Mouse (Mus musculus): ENCODE measurements at regions not wholly inside any gene's neighbourhood (a gene's known extent, or its start where the extent isn't known, plus 50 kb on each side); places are given as distances from the start of the nearest gene placed in this dataset.

DNA sequence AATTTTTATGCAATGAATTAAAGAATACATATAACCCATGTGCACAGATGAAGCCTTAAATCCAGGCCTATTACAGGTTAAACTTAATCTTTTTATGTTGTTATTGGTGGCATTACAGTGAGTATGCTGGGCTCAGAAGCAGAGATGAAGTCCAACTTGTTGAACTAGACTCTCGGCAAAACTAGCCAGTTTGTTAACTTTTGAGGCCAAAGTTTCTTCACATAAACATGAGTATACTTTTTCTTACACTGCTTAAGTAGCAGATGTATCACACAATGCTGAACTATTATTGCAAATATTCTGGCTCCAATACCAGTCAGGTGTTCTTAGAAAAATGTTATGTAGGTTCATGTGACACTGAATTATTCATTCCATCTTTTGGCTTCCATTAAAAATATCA lies 592.4 kb upstream of the Cited2 start:
- no peaks in the 10 kb centered on the region for H3K4me1 ChIP-seq (ENCODE audit: control insufficient read depth, insufficient read depth, low read length)
- TF ChIP-seq CTCF (IDR thresholded peaks at IDR 0.05) (no peak), POLR2A (IDR thresholded peaks at IDR 0.05; ENCODE audit: insufficient read depth, low read depth, low read length) (no peak), EP300 (IDR thresholded peaks at IDR 0.05; ENCODE audit: insufficient read depth, low read depth, low read length) (no peak)
- no peaks in the 10 kb centered on the region for H3K36me3 ChIP-seq (ENCODE audit: control insufficient read depth, insufficient read depth, low read length)
- H3K27me3 ChIP-seq (ENCODE audit: control insufficient read depth, insufficient read depth, low read length) = no peaks in the 10 kb centered on the region
- H3K9ac ChIP-seq (ENCODE audit: low read depth, low read length) = no peak overlapping the region
- H3K4me3 ChIP-seq = no peak overlapping the region
- no peak for DNase-seq
- no peaks in the 10 kb centered on the region for H3K79me2 ChIP-seq (replicated peaks; ENCODE audit: control insufficient read depth, insufficient read depth, low read length)
- 89% methylated on average over 1 of the region's 1 CpGs for WGBS
- intact Hi-C loops (cut with DNase I) = no loop called here
- no peak overlapping the region for H3K27ac ChIP-seq

DNA sequence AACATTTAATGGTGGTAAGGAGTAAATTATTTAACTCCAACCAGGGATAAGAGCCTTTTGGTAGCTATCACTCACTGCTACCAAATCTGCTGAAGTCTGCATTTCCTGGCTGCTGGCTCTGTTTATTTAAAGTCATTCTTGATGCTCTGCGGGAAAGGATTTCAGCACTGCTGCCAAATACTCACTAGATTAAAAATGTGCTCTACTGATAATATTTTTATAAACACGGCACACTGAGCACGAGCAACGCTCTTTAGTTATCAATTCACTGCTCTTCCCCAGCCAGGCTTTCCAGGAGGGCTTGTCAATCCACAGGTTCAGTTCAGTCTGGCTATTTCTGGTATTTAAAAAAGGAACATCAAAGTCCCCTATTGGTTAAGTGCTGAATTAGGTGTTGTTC lies 591.3 kb upstream of the Cited2 start:
- H3K27me3 ChIP-seq (ENCODE audit: control insufficient read depth, insufficient read depth, low read length) = no peaks in the 10 kb centered on the region
- WGBS = 11% methylated on average over 4 of the region's 4 CpGs
- TF ChIP-seq CTCF (IDR thresholded peaks at IDR 0.05) = no peak
- intact Hi-C loops (cut with DNase I) = no loop called here
- H3K9ac ChIP-seq (ENCODE audit: low read depth, low read length) = no peak overlapping the region
- H3K36me3 ChIP-seq (ENCODE audit: control insufficient read depth, insufficient read depth, low read length) = no peaks in the 10 kb centered on the region
- no peak overlapping the region for H3K4me3 ChIP-seq
- H3K27ac ChIP-seq = no peak overlapping the region
- no peaks in the 10 kb centered on the region for H3K4me1 ChIP-seq (ENCODE audit: control insufficient read depth, insufficient read depth, low read length)
- H3K79me2 ChIP-seq (replicated peaks; ENCODE audit: control insufficient read depth, insufficient read depth, low read length) = no peaks in the 10 kb centered on the region
- DNase-seq = peak in 1 of 2 experiments; percentile 11

DNA sequence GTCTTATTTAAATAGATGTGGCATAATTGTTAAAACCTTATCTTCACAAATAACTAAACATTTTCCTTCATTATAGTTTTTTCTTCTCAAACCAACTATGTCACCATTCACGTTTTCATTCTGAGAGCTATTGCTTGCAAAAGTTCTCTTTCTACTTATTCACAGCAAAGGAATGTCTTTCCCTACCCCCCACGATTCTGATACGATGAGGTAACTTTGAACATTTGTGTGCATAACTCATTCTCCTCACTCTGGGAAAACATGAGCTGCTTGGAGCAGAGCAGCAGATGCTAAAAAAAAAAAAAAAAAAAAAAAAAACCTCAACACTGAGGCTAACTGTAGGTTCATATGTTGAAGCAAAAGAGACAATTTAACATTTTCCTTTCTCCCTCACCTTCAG lies 547.6 kb upstream of the Cited2 start:
- H3K4me3 ChIP-seq = no peak overlapping the region
- no peaks in the 10 kb centered on the region for H3K27me3 ChIP-seq (ENCODE audit: control insufficient read depth, insufficient read depth, low read length)
- no peak for DNase-seq
- intact Hi-C loops (cut with DNase I) = no loop called here
- no peaks in the 10 kb centered on the region for H3K4me1 ChIP-seq (ENCODE audit: control insufficient read depth, insufficient read depth, low read length)
- WGBS = 60% methylated on average over 3 of the region's 3 CpGs
- no peak for TF ChIP-seq POLR2A (IDR thresholded peaks at IDR 0.05; ENCODE audit: insufficient read depth, low read depth, low read length)
- TF ChIP-seq CTCF (IDR thresholded peaks at IDR 0.05) = no peak
- TF ChIP-seq EP300 (IDR thresholded peaks at IDR 0.05; ENCODE audit: insufficient read depth, low read depth, low read length) = no peak
- no peaks in the 10 kb centered on the region for H3K36me3 ChIP-seq (ENCODE audit: control insufficient read depth, insufficient read depth, low read length)
- H3K9ac ChIP-seq (ENCODE audit: low read depth, low read length) = no peak overlapping the region
- no peaks in the 10 kb centered on the region for H3K79me2 ChIP-seq (replicated peaks; ENCODE audit: control insufficient read depth, insufficient read depth, low read length)
- H3K27ac ChIP-seq = no peak overlapping the region

DNA sequence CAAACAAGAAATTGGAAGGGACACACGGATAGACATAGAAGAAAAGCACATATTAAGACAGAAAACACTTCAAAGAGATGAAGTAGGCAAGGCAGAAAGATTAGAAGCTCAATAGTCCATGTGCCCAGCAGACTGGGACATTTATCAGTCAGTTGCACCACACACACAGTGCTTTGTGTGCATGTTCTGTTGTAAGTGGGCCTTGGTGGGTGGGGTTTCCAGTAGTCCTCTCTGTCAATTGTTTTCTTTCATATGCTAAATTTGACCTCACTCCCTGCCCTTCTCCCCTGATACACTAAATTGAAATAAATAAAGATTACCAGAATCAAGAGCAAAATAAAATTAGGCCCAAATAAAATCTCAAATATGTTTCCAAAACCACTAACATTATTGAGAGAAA lies 546.0 kb upstream of the Cited2 start:
- no peak overlapping the region for H3K9ac ChIP-seq (ENCODE audit: low read depth, low read length)
- H3K36me3 ChIP-seq (ENCODE audit: control insufficient read depth, insufficient read depth, low read length) = no peaks in the 10 kb centered on the region
- TF ChIP-seq EP300 (IDR thresholded peaks at IDR 0.05; ENCODE audit: insufficient read depth, low read depth, low read length) = no peak
- TF ChIP-seq CTCF (IDR thresholded peaks at IDR 0.05) = no peak
- no peak for TF ChIP-seq POLR2A (IDR thresholded peaks at IDR 0.05; ENCODE audit: insufficient read depth, low read depth, low read length)
- H3K27ac ChIP-seq = no peak overlapping the region
- H3K27me3 ChIP-seq (ENCODE audit: control insufficient read depth, insufficient read depth, low read length) = no peaks in the 10 kb centered on the region
- no peak for DNase-seq
- WGBS = 80% methylated on average over 1 of the region's 1 CpGs
- no peaks in the 10 kb centered on the region for H3K4me1 ChIP-seq (ENCODE audit: control insufficient read depth, insufficient read depth, low read length)
- no peaks in the 10 kb centered on the region for H3K79me2 ChIP-seq (replicated peaks; ENCODE audit: control insufficient read depth, insufficient read depth, low read length)
- intact Hi-C loops (cut with DNase I) = no loop called here
- no peak overlapping the region for H3K4me3 ChIP-seq

DNA sequence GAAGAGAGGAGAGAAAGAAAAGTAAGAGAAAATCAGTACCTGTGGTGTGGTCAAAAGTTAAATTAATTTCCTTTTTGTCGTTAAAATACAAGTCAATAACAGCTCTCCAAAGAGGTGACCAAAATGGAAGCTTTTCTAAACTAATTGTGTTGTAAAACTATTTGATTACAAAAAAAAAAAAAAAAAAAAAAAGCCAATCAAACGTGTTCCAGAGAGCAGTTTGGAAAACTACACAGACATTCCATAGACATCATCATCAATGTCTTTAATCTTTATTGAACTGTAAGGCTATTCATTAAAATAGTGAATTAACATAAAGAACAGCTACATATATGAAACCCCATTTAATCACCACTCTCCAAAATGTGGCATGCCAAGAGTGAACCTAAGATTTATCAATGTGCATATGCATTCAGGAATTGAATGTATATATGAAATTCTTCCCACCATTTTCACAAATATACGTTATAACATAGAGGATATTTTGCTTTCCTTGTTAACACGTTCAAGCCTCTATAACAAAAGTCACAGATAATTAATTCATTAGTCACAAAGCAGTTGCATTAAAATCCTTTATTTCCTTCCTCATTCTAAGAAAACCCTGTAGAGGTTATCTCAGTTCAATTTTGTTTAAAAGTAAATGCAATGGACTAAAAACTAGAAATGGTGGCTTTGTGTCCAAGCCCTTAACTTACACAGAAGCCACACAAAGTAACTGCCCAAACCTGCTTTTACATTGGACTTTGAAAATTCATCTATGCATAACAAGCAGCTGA lies 545.3 kb upstream of the Cited2 start:
- H3K27me3 ChIP-seq (ENCODE audit: control insufficient read depth, insufficient read depth, low read length) = no peaks in the 10 kb centered on the region
- no peak overlapping the region for H3K27ac ChIP-seq
- 67% methylated on average over 4 of the region's 4 CpGs for WGBS
- TF ChIP-seq CTCF (IDR thresholded peaks at IDR 0.05) = no peak
- TF ChIP-seq EP300 (IDR thresholded peaks at IDR 0.05; ENCODE audit: insufficient read depth, low read depth, low read length) = no peak
- no peak for TF ChIP-seq POLR2A (IDR thresholded peaks at IDR 0.05; ENCODE audit: insufficient read depth, low read depth, low read length)
- H3K36me3 ChIP-seq (ENCODE audit: control insufficient read depth, insufficient read depth, low read length) = no peaks in the 10 kb centered on the region
- DNase-seq = no peak
- H3K4me3 ChIP-seq = no peak overlapping the region
- H3K9ac ChIP-seq (ENCODE audit: low read depth, low read length) = no peak overlapping the region
- H3K4me1 ChIP-seq (ENCODE audit: control insufficient read depth, insufficient read depth, low read length) = no peaks in the 10 kb centered on the region
- intact Hi-C loops (cut with DNase I) = no loop called here
- no peaks in the 10 kb centered on the region for H3K79me2 ChIP-seq (replicated peaks; ENCODE audit: control insufficient read depth, insufficient read depth, low read length)

DNA sequence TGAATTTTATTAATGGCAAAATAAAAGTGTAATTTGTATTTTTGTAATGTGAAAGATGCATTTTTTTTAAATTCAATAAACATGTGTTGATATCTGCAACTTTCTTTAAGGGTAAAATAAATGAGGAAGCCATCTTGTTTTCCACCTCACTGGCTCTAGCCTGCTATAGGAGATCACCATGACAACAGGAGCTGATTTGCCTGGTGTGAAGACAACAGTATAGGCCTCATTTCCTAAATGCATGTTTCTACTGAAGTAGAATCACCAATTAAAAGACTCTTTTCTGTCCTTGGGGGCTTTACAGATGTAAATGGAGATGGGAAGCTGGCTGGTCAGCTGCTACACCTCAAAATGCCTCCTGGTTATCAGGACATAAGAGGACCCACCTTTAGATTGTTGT lies 544.4 kb upstream of the Cited2 start:
- H3K4me1 ChIP-seq (ENCODE audit: control insufficient read depth, insufficient read depth, low read length) = no peaks in the 10 kb centered on the region
- H3K36me3 ChIP-seq (ENCODE audit: control insufficient read depth, insufficient read depth, low read length) = no peaks in the 10 kb centered on the region
- H3K9ac ChIP-seq (ENCODE audit: low read depth, low read length) = no peak overlapping the region
- TF ChIP-seq EP300 (IDR thresholded peaks at IDR 0.05; ENCODE audit: insufficient read depth, low read depth, low read length) = no peak
- no peak overlapping the region for H3K27ac ChIP-seq
- no peak for DNase-seq
- no peaks in the 10 kb centered on the region for H3K27me3 ChIP-seq (ENCODE audit: control insufficient read depth, insufficient read depth, low read length)
- intact Hi-C loops (cut with DNase I) = no loop called here
- H3K4me3 ChIP-seq = no peak overlapping the region
- H3K79me2 ChIP-seq (replicated peaks; ENCODE audit: control insufficient read depth, insufficient read depth, low read length) = no peaks in the 10 kb centered on the region

Data from heart, adult 2 months (tissue).